Mouse (Mus musculus) hindbrain, postnatal 0 days (tissue): ENCODE data around the gene Evpl. TPM values are rescaled to one million over a fixed set of nuclear protein-coding genes. Genes with fewer than 3 reads are reported as not detected.

Source experiments
- ATAC-seq: fragments of 200-750 bp; cut with Nextera tagmentation; 2 replicates; pipeline ENCODE4 v1.8.0; 2017; ENCODE audit warnings: mild to moderate bottlenecking, moderate TSS enrichment, moderate library complexity
- DNase-seq: peaks from one replicate; pipeline ENCODE4 v3.0.0-alpha.2; 2015; ENCODE audit warnings: low spot score
- H3K27ac ChIP-seq: fragments of 300-500 bp; sonication (generic); 2 replicates; pipeline ENCODE4 v1.5.1; 2014; ENCODE audit warnings: mild to moderate bottlenecking
- H3K27me3 ChIP-seq: fragments of 300-500 bp; sonication (generic); 2 replicates; pipeline ENCODE4 v1.6.1; 2014; ENCODE audit warnings: low read length, mixed read lengths; ENCODE audit not compliant: insufficient read depth
- H3K36me3 ChIP-seq: fragments of 300-500 bp; sonication (generic); 2 replicates; pipeline ENCODE4 v1.6.1; 2014; ENCODE audit warnings: low read length, mixed read lengths; ENCODE audit not compliant: insufficient read depth
- H3K4me1 ChIP-seq: fragments of 300-500 bp; sonication (generic); 2 replicates; pipeline ENCODE4 v1.6.1; 2014; ENCODE audit warnings: antibody characterized with exemption, low read length, mixed read lengths; ENCODE audit not compliant: insufficient read depth
- H3K4me2 ChIP-seq: fragments of 300-500 bp; sonication (generic); 2 replicates; pipeline ENCODE4 v1.6.1; 2014; ENCODE audit warnings: low read depth, mild to moderate bottlenecking, low read length, moderate library complexity, mixed read lengths
- H3K4me3 ChIP-seq: fragments of 300-500 bp; sonication (generic); 2 replicates; pipeline ENCODE4 v1.5.1; 2014; ENCODE audit warnings: low read length
- H3K9ac ChIP-seq: fragments of 300-500 bp; sonication (generic); replicated peaks from 2 replicates; pipeline ENCODE4 v1.6.1; 2014; ENCODE audit warnings: mild to moderate bottlenecking, low read length, moderate library complexity, mixed read lengths
- H3K9me3 ChIP-seq: fragments of 300-500 bp; sonication (generic); 2 replicates; pipeline ENCODE4 v1.6.1; 2016; ENCODE audit warnings: low read length, mixed read lengths
- CTCF ChIP-seq: IDR thresholded peaks from 2 replicates; pipeline ENCODE4 v1.5.1; 2016; ENCODE audit warnings: antibody characterized with exemption, control low read depth, low read depth
- WGBS: fragments of 180-500 bp; shearing (Covaris S2); extraction: QIAGEN DNeasy Blood & Tissue Kit; methylation state at CpG from one replicate; pipeline ENCODE4 v1.1.7; 2014; 5-methylcytosine and 5-hydroxymethylcytosine counted together
- polyA plus RNA-seq: library from polyadenylated mRNA; unstranded; fragments of >200 nt; fragmentation: Nextera tagmentation; extraction: Ambion mirVana; gene quantifications from 2 replicates; pipeline ENCODE4 v1.2.1, GENCODE M21; 2015
- total RNA-seq: library from RNA; depleted of rRNA; stranded (reverse); fragments of >200 nt; gene quantifications from 2 replicates; pipeline ENCODE4 v1.2.3, GENCODE M21; 2014

The Evpl gene
- total and polyA plus RNA-seq, 2 experiments from 2014 or later: 1.6 to 2.8 TPM

GRCm38 (mm10) chr11:116216549-116216948 lies 21.3 kb downstream of the Evpl start:
- Histone ChIP-seq H3K27me3 (peaks cover 9% of the 10 kb centered on the region; the same call in 1 of the 2 replicates), H3K4me1 (peaks cover 5% of the 10 kb centered on the region; the same call in 1 of the 2 replicates), H3K9me3 (no peaks in the 10 kb centered on the region), H3K9ac (no peak overlapping the region), H3K36me3 (no peaks in the 10 kb centered on the region), H3K27ac (no peak overlapping the region), H3K4me2 (no peak overlapping the region), H3K4me3 (no peak overlapping the region)
- TF ChIP-seq CTCF: no peak
- DNase-seq: no peak
- 83% methylated on average over 11 of the region's 11 CpGs for WGBS
- no peak for ATAC-seq

- DNase-seq (no peak), ATAC-seq (no peak)
- Histone ChIP-seq H3K9me3 (no peaks in the 10 kb centered on the region), H3K4me1 (peaks cover 5% of the 10 kb centered on the region; the same call in 1 of the 2 replicates), H3K27ac (no peak overlapping the region), H3K27me3 (peaks cover 5% of the 10 kb centered on the region; the same call in 1 of the 2 replicates), H3K36me3 (no peaks in the 10 kb centered on the region), H3K4me2 (no peak overlapping the region), H3K9ac (no peak overlapping the region), H3K4me3 (no peak overlapping the region)
- no peak for TF ChIP-seq CTCF
- WGBS: 88% methylated on average over 6 of the region's 6 CpGs
These were observed 21.9 kb downstream of the Evpl start for GRCm38 (mm10) chr11:116215991-116216390.

- no peaks in the 10 kb centered on the region for H3K36me3 ChIP-seq
- no peak overlapping the region for H3K4me2 ChIP-seq
- no peak overlapping the region for H3K27ac ChIP-seq
- H3K9ac ChIP-seq: no peak overlapping the region
- ATAC-seq (no peak), DNase-seq (peak; percentile 31)
- H3K4me3 ChIP-seq: no peak overlapping the region
- peaks cover 5% of the 10 kb centered on the region; the same call in 1 of the 2 replicates for H3K4me1 ChIP-seq
- no peaks in the 10 kb centered on the region for H3K9me3 ChIP-seq
- 81% methylated on average over 7 of the region's 7 CpGs for WGBS
- no peaks in the 10 kb centered on the region for H3K27me3 ChIP-seq
- peak; percentile 60 for TF ChIP-seq CTCF
These were observed 22.7 kb downstream of the Evpl start for GRCm38 (mm10) chr11:116215181-116215580.

GRCm38 (mm10) chr11:116213877-116214510 lies 23.9 kb downstream of the Evpl start:
- WGBS: 93% methylated on average over 13 of the region's 13 CpGs
- H3K27ac ChIP-seq: no peak overlapping the region
- no peaks in the 10 kb centered on the region for H3K9me3 ChIP-seq
- no peak overlapping the region for H3K9ac ChIP-seq
- ATAC-seq (no peak), DNase-seq (no peak)
- no peak overlapping the region for H3K4me2 ChIP-seq
- no peak overlapping the region for H3K4me3 ChIP-seq
- no peak for TF ChIP-seq CTCF
- no peaks in the 10 kb centered on the region for H3K4me1 ChIP-seq
- no peaks in the 10 kb centered on the region for H3K27me3 ChIP-seq
- H3K36me3 ChIP-seq: no peaks in the 10 kb centered on the region

GRCm38 (mm10) chr11:116212847-116213246 lies 25.0 kb downstream of the Evpl start:
- Histone ChIP-seq H3K4me1 (no peaks in the 10 kb centered on the region), H3K36me3 (no peaks in the 10 kb centered on the region), H3K27me3 (no peaks in the 10 kb centered on the region), H3K9me3 (no peaks in the 10 kb centered on the region), H3K4me2 (no peak overlapping the region), H3K4me3 (no peak overlapping the region), H3K27ac (no peak overlapping the region), H3K9ac (no peak overlapping the region)
- ATAC-seq (no peak), DNase-seq (no peak)
- no peak for TF ChIP-seq CTCF
- 92% methylated on average over 6 of the region's 6 CpGs for WGBS

GRCm38 (mm10) chr11:116210696-116211095 lies 27.2 kb downstream of the Evpl start:
- H3K4me1 ChIP-seq: no peaks in the 10 kb centered on the region
- WGBS: 80% methylated on average over 5 of the region's 5 CpGs
- ATAC-seq (no peak), DNase-seq (no peak)
- H3K36me3 ChIP-seq: peaks cover 6% of the 10 kb centered on the region; the same call in 1 of the 2 replicates
- no peak for TF ChIP-seq CTCF
- no peak overlapping the region for H3K4me3 ChIP-seq
- no peaks in the 10 kb centered on the region for H3K27me3 ChIP-seq
- no peaks in the 10 kb centered on the region for H3K9me3 ChIP-seq
- no peak overlapping the region for H3K27ac ChIP-seq
- no peak overlapping the region for H3K9ac ChIP-seq
- H3K4me2 ChIP-seq: no peak overlapping the region

- ATAC-seq (no peak), DNase-seq (no peak)
- Histone ChIP-seq H3K9me3 (no peaks in the 10 kb centered on the region), H3K36me3 (peaks cover 6% of the 10 kb centered on the region; the same call in 1 of the 2 replicates), H3K27ac (no peak overlapping the region), H3K4me1 (no peaks in the 10 kb centered on the region), H3K4me2 (no peak overlapping the region), H3K4me3 (no peak overlapping the region), H3K27me3 (no peaks in the 10 kb centered on the region), H3K9ac (no peak overlapping the region)
- TF ChIP-seq CTCF: no peak
- WGBS: 78% methylated on average over 8 of the region's 8 CpGs
These were observed 28.6 kb downstream of the Evpl start for GRCm38 (mm10) chr11:116209257-116209656.
